Mouse (Mus musculus) midbrain, embryonic 11.5 days (tissue): ENCODE results near the gene Prmt3. TPM values are rescaled to one million over a fixed set of nuclear protein-coding genes. Genes with fewer than 3 reads are reported as not detected.

Experiments used
- ATAC-seq: fragments of 200-750 bp; cut with Nextera tagmentation; 2 replicates; pipeline ENCODE4 v1.8.0; 2017; ENCODE audit warnings: moderate TSS enrichment, moderate library complexity; ENCODE audit not compliant: low FRiP score
- DNase-seq: peaks from one replicate; pipeline ENCODE4 v3.0.0; 2015; ENCODE audit warnings: low spot score; ENCODE audit errors: missing footprints
- H3K27ac ChIP-seq: fragments of 300-500 bp; sonication (generic); 2 replicates; pipeline ENCODE4 v1.5.1; 2014; ENCODE audit warnings: low read depth, low read length
- H3K27me3 ChIP-seq: fragments of 300-500 bp; sonication (generic); 2 replicates; pipeline ENCODE4 v1.6.1; 2014; ENCODE audit warnings: mild to moderate bottlenecking, low read length, moderate library complexity, mixed read lengths; ENCODE audit not compliant: control insufficient read depth, insufficient read depth
- H3K36me3 ChIP-seq: fragments of 300-500 bp; sonication (generic); 2 replicates; pipeline ENCODE4 v1.6.1; 2014; ENCODE audit warnings: mild to moderate bottlenecking, low read length, moderate library complexity, mixed read lengths; ENCODE audit not compliant: control insufficient read depth, insufficient read depth
- H3K4me1 ChIP-seq: fragments of 300-500 bp; sonication (generic); 2 replicates; pipeline ENCODE4 v1.6.1; 2014; ENCODE audit warnings: low read length; ENCODE audit not compliant: control insufficient read depth, insufficient read depth
- H3K4me2 ChIP-seq: fragments of 300-500 bp; sonication (generic); 2 replicates; pipeline ENCODE4 v1.6.1; 2014; ENCODE audit warnings: mild to moderate bottlenecking, moderate library complexity
- H3K4me3 ChIP-seq: fragments of 300-500 bp; sonication (generic); 2 replicates; pipeline ENCODE4 v1.5.1; 2014; ENCODE audit warnings: low read depth, low read length
- H3K9ac ChIP-seq: fragments of 300-500 bp; sonication (generic); 2 replicates; pipeline ENCODE4 v1.6.1; 2014; ENCODE audit warnings: low read length
- H3K9me3 ChIP-seq: fragments of 300-500 bp; sonication (generic); 2 replicates; pipeline ENCODE4 v1.6.1; 2016; ENCODE audit warnings: low read length; ENCODE audit not compliant: control insufficient read depth
- WGBS: fragments of 180-500 bp; shearing (Covaris S2); extraction: QIAGEN DNeasy Blood & Tissue Kit; methylation state at CpG from one replicate; pipeline ENCODE4 v1.1.7; 2014; 5-methylcytosine and 5-hydroxymethylcytosine counted together
- polyA plus RNA-seq: library from polyadenylated mRNA; unstranded; fragments of >200 nt; fragmentation: Nextera tagmentation; extraction: Ambion mirVana; gene quantifications from 2 replicates; pipeline ENCODE4 v1.2.1, GENCODE M21; 2014

Gene Prmt3
- polyA plus RNA-seq, 1 experiment from 2014 or later, result 82.0 TPM

DNA sequence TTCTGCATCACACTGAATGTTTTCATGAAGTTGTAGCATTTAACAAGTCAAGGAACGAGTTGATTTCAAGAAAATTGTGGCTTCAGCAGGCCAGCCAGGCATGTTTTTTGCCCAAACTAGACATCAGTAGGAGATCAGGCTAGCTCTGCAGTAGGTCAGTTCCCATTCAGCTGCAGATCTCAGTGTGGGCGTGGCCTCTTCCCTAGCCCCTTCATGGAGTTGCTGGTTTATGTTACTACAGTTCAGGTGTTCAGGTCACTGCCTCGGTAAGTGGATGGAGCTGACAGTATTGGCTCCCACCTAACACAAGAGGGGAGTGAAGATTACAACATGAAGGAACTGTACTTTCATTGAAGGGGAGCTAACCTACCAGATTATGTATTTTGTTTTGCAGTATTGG is 80.1 kb downstream of the Prmt3 start:
- 82% methylated on average over 3 of the region's 3 CpGs for WGBS
- no peak overlapping the region for H3K27ac ChIP-seq
- DNase-seq (no peak), ATAC-seq (no peak)
- H3K9me3 ChIP-seq, result no peaks in the 10 kb centered on the region
- H3K4me2 ChIP-seq, result no peak overlapping the region
- no peaks in the 10 kb centered on the region for H3K4me1 ChIP-seq
- H3K36me3 ChIP-seq, result peaks cover 7% of the 10 kb centered on the region; the same call in 1 of the 2 replicates
- no peaks in the 10 kb centered on the region for H3K27me3 ChIP-seq
- H3K4me3 ChIP-seq, result no peak overlapping the region
- no peak overlapping the region for H3K9ac ChIP-seq

DNA sequence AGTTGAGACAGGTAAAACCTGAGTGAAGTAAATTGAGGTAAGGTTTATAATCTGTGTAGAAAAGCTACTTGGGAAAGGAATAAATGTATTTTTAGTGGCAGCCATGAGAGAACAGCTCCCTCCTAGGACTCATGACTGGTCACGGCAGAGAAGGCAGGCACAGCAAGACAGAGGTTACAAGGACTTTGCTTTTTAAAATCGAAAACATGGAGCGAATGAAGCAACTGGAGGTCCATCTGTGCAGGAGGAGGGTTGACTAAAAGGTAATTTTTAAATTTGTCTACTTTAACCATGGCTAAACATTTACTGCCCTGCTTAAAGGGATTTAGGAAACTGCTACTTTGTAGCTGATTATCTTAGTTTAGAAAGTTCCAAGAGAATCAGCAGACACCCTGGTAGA is 81.7 kb downstream of the Prmt3 start:
- DNase-seq (no peak), ATAC-seq (no peak)
- Histone ChIP-seq H3K27me3 (no peaks in the 10 kb centered on the region), H3K27ac (no peak overlapping the region), H3K36me3 (peaks cover 7% of the 10 kb centered on the region; the same call in 1 of the 2 replicates), H3K4me1 (no peaks in the 10 kb centered on the region), H3K4me3 (no peak overlapping the region), H3K4me2 (no peak overlapping the region), H3K9ac (no peak overlapping the region), H3K9me3 (no peaks in the 10 kb centered on the region)
- WGBS, result 91% methylated on average over 3 of the region's 3 CpGs

DNA sequence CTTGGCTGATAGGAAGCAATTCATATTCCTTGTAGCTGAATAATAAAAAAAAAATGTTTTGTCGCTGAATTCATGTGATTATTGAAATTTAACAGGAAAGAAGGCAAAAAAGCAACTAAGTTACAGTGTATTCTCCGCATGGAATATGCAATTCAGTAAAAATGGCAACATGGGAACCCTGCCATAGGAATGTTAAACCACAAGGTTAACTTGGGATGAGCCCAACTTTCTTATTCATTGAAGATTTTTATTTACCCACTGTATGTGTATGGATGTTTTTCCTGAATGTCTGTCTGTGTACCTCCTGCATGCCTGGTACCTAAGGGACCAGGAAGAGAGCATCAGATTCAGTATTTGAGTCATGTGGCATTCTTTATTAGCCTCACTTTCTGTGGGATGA is 83.0 kb downstream of the Prmt3 start:
- no peak for DNase-seq
- Histone ChIP-seq H3K4me1 (no peaks in the 10 kb centered on the region), H3K4me2 (no peak overlapping the region), H3K9me3 (no peaks in the 10 kb centered on the region), H3K9ac (no peak overlapping the region), H3K4me3 (no peak overlapping the region), H3K36me3 (peaks cover 7% of the 10 kb centered on the region; the same call in 1 of the 2 replicates), H3K27me3 (no peaks in the 10 kb centered on the region), H3K27ac (no peak overlapping the region)
- WGBS, result 97% methylated on average over 2 of the region's 2 CpGs
- no peak for ATAC-seq

DNA sequence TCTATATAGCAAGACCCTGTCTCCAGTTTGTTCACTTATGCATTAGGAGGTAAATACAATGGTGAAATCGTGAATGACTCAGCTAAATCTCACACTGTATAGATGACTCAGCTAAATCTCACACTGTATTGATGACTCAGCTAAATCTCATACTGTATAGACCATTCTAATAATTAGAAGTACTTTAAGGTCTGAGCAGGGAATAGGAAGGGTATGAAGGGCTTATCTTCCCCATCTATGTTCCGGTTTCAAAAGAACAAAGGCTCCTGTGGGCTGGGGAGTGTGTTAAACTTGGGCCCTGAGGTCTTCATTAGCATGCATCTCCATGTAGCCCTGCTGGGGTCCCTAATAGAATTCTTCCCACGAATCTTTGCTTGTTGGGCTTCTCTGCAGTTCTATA is 85.6 kb downstream of the Prmt3 start:
- no peak overlapping the region for H3K4me3 ChIP-seq
- H3K27me3 ChIP-seq, result no peaks in the 10 kb centered on the region
- no peak overlapping the region for H3K27ac ChIP-seq
- ATAC-seq, result 0 out of 2 replicates have a peak, but pooled peaks have one; percentile 33
- H3K4me1 ChIP-seq, result no peaks in the 10 kb centered on the region
- no peak overlapping the region for H3K9ac ChIP-seq
- H3K36me3 ChIP-seq, result peaks cover 5% of the 10 kb centered on the region; the same call in 1 of the 2 replicates
- whole genome bisulfite sequencing, result 65% methylated on average over 3 of the region's 3 CpGs
- no peaks in the 10 kb centered on the region for H3K9me3 ChIP-seq
- no peak overlapping the region for H3K4me2 ChIP-seq
- DNase-seq, result no peak

DNA sequence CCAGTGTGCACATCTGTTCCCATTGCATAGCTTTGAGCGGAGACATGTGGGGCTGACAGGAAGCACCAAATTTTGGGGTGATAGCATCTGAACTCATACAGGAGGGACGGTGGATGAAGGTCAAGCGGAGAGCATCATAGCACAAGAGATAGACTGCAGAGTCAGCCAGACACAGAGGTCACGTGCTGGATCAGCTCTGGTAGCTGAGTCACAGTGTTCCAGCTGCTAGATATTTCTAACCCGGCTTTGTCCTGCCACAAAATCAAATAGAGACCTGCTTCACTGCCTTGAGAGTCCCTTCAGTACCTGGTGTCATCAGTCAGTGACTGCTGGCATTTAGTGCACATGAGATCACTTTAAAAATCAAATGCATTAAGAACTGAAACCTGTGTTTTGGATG is 91.5 kb downstream of the Prmt3 start:
- WGBS, result 79% methylated on average over 5 of the region's 5 CpGs
- H3K27me3 ChIP-seq, result no peaks in the 10 kb centered on the region
- ATAC-seq (no peak), DNase-seq (no peak)
- no peaks in the 10 kb centered on the region for H3K9me3 ChIP-seq
- no peaks in the 10 kb centered on the region for H3K4me1 ChIP-seq
- no peaks in the 10 kb centered on the region for H3K36me3 ChIP-seq
- H3K4me3 ChIP-seq, result no peak overlapping the region
- H3K4me2 ChIP-seq, result no peak overlapping the region
- no peak overlapping the region for H3K9ac ChIP-seq
- no peak overlapping the region for H3K27ac ChIP-seq

DNA sequence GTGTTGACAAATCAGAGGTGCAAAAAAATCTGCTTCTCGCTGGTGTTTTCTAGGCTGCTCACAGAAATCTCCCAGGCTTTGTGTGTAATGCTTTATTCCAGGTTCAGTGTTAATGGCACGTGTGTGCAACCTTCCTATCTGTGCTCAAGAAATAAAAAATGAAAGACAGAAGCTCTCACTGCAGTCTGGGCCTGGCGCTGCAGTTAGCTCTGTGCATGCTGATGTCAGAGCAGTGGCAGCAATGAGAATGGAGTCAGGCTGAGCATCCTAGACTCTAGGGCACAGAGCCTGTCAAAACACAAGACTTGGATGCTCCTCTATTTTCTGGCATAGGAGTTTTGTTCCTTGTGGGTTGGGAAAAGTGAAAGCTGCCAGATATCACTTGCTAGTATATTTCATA is 92.1 kb downstream of the Prmt3 start:
- no peak overlapping the region for H3K9ac ChIP-seq
- DNase-seq, result no peak
- WGBS, result 78% methylated on average over 3 of the region's 3 CpGs
- H3K9me3 ChIP-seq, result no peaks in the 10 kb centered on the region
- no peak for ATAC-seq
- H3K27me3 ChIP-seq, result no peaks in the 10 kb centered on the region
- H3K36me3 ChIP-seq, result no peaks in the 10 kb centered on the region
- H3K4me2 ChIP-seq, result no peak overlapping the region
- H3K4me1 ChIP-seq, result no peaks in the 10 kb centered on the region
- no peak overlapping the region for H3K27ac ChIP-seq
- no peak overlapping the region for H3K4me3 ChIP-seq

DNA sequence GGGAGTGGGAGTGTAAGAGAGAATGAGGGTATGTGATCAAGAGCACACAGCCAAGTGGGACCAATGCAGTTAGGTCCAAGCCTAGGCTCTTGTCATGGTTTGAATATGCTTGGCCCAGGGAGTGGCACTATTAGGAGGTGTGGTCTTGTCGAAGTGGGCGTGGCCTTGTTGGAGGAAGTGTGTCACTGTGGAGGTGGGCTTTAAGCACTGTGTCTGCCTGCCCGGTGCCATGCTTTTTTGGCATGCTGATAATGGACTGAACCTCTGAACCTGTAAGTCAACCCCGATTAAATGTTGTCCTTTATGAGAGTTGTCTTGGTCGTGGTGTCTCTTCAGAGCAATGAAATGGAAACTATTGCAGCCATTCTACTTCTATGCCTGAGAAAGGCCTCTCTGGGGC is 99.2 kb downstream of the Prmt3 start:
- Histone ChIP-seq H3K27ac (no peak overlapping the region), H3K4me3 (no peak overlapping the region), H3K27me3 (no peaks in the 10 kb centered on the region), H3K36me3 (no peaks in the 10 kb centered on the region), H3K9me3 (no peaks in the 10 kb centered on the region), H3K9ac (no peak overlapping the region), H3K4me2 (no peak overlapping the region), H3K4me1 (peaks cover 7% of the 10 kb centered on the region; the same call in 1 of the 2 replicates)
- no peak for ATAC-seq
- 79% methylated on average over 5 of the region's 5 CpGs for WGBS
- no peak for DNase-seq

DNA sequence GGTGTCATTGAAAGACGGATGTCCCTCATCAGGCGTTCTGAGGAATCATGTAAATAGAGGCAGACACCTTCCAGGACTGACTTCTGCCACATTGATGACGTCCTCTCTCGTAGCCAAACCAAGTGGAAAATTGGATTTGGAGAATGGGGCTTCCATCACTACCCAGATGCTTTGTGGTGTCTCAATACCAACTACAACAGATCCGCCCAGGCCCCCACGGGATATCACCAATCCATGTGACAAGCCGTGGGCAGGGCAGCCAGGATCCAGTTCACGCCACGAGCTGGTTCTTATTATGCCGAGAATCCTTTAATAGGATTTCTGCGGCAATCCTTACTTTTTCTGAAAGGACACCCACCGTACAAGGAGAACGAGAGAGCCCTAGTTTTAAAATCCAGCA is 100.9 kb downstream of the Prmt3 start:
- H3K4me2 ChIP-seq, result 0 out of 2 replicates have a peak overlapping the region, but pooled peaks have one; percentile 6
- no peak overlapping the region for H3K9ac ChIP-seq
- DNase-seq (no peak), ATAC-seq (0 out of 2 replicates have a peak, but pooled peaks have one; percentile 49)
- 29% methylated on average over 13 of the region's 13 CpGs for WGBS
- no peaks in the 10 kb centered on the region for H3K9me3 ChIP-seq
- no peaks in the 10 kb centered on the region for H3K27me3 ChIP-seq
- H3K4me1 ChIP-seq, result peaks cover 10% of the 10 kb centered on the region; the same call in 1 of the 2 replicates
- H3K36me3 ChIP-seq, result no peaks in the 10 kb centered on the region
- H3K27ac ChIP-seq, result no peak overlapping the region
- H3K4me3 ChIP-seq, result no peak overlapping the region

DNA sequence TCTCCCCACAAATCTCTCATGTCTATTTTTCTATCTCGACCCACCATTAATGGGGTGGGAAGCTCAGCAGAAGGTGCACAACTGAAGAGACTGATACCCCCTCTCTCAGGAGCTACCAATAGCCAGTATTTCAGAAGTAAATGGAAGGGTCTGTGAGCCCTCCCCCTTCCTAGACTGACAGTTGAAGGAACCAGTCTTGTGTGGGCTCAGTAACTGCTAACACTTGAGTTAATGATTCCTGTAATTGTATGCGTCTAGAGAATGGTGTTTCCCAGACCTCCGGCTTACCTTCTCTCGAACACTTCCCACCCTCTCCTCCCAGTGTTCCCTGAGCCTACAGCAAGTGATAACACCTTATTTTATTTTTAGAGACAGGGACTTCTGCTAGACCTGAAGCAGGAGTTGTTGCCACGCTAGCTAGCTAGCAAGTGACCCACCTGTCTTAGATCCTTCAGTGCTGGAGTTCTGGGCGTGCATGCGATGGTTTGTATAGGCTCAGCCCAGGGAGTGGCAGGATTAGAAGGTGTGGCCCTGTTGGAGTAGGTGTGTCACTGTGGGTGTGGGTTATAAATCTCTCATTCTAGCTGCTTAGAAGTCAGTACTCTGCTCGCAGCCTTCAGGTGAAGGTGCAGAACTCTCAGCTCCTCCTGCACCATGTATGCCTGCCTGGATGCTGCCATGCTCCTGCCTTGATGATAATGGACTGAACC is 102.0 kb downstream of the Prmt3 start:
- DNase-seq (no peak), ATAC-seq (no peak)
- peaks cover 10% of the 10 kb centered on the region; the same call in 1 of the 2 replicates for H3K4me1 ChIP-seq
- no peak overlapping the region for H3K27ac ChIP-seq
- no peaks in the 10 kb centered on the region for H3K36me3 ChIP-seq
- H3K27me3 ChIP-seq, result no peaks in the 10 kb centered on the region
- no peak overlapping the region for H3K9ac ChIP-seq
- H3K9me3 ChIP-seq, result no peaks in the 10 kb centered on the region
- no peak overlapping the region for H3K4me2 ChIP-seq
- no peak overlapping the region for H3K4me3 ChIP-seq
- WGBS, result 84% methylated on average over 8 of the region's 8 CpGs
